Mouse (Mus musculus): ENCODE data around the gene Taf11.

The Taf11 gene

DNA sequence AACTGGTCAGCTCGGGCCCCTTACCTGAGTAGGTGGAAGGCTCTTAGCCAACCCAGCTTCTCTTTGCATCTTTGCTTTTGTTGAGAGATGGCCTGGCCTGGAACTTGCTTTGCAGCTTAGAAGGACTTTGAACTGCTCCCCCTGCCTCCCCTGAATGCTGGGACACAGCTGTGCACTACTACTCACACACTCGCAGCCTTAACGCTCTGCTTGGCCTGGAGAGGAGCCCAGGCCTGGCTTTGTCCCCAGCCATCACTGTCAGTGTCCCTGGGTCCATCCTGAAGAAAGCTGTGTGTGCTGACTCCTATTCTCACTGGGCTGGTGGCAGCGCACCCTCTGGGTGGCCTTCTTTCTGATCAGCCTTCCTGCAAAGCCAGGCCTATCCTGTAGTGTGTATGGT is 11.0 kb upstream of the Taf11 start:
- DNase-seq (ENCODE audit: low spot score in 2 of 2), result no peak

DNA sequence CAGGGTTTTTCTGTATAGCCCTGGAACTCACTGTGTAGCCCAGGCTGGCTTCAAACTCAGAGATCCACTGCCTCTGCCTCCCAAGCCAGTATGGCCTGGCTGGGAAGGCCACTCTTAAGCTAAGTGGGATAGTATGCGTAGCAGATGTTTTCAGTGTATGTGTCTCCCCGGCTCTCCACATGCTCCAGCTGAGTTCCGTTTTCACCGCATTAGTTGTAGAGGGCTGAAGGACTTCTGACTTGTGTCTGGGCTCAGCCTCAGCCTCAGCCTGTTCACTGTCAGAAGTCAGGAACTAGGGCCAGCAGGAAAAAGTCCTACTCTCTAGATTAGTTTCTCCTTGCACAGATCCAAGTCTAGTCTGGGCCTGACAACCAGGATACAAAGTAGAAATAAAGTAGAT is 6.7 kb upstream of the Taf11 start:
- DNase-seq (ENCODE audit: low spot score in 2 of 2), result no peak

DNA sequence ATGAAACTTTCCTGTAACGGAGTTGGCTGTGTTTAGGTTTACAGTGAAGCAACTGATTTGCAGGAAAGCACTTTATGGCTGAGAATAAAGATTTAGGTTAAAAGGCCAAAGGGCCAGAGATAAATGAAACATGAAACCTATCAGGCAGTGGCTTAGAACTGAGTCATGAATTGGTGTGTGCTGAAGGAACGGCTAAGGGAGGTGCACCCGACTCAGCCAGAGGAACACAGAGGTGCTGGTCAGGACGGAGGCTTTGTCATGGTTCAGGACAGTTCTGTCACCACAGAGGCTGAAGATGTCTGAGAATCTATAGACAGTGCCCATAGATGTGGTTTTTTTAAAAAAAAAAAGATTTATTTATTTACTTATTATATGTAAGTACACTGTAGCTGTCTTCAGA is 5.1 kb upstream of the Taf11 start:
- no peak for DNase-seq (ENCODE audit: low spot score in 2 of 2)

- no peak for DNase-seq (ENCODE audit: low spot score in 2 of 2)
Observed at GRCm38 (mm10) chr17:27911371-27911770, 1.7 kb upstream of the Taf11 start.

- DNase-seq (ENCODE audit: low spot score in 2 of 2), result peak; percentile 71 to 78
Observed at GRCm38 (mm10) chr17:27908888-27909621, 589 bp downstream of the Taf11 start, which contains the start of gene Anks1. Gene Anks1 (plus strand): TSS chr17:27909306.

- DNase-seq (ENCODE audit: low spot score in 2 of 2), result no peak
Observed at GRCm38 (mm10) chr17:27908206-27908887, 1.3 kb downstream of the Taf11 start.

DNA sequence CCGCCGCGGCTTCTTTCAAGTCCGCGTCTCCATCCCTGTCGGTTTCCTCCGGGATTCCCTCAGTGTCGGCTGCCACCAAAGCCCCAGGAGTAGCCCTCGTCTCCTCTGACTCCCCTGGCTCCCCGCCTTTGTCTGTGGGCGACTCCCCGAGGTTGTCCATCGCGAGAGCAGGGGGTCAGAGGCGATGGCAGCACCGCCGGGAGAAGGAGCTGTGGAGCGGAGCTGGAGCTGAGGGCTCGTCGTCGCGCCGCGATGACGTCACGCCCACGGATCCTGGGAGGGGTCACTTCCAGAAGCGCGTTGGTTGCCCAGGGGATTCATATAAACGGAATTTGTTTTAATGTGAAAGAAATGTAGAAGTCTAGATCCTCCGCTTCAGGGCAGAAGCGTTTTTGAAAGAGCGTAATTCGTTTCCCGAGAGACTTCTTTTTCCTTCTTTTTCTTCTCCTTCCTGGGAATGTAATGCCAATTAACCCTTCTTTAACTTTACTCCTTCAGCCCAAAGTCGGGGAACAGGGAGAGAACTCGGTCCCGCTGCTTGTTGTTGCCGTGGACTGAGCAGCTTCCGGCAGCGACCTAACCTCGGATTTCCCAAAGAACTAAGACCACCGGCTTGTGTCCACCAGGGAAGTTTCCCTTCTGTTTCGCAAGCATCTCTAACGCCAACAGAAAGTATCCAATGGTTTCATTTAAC is 2.0 kb downstream of the Taf11 start:
- DNase-seq (ENCODE audit: low spot score in 2 of 2), result peak; percentile 97

GRCm38 (mm10) chr17:27886499-27887210 is 23.0 kb downstream of the Taf11 start:
- DNase-seq (ENCODE audit: low spot score in 2 of 2), result no peak

DNA sequence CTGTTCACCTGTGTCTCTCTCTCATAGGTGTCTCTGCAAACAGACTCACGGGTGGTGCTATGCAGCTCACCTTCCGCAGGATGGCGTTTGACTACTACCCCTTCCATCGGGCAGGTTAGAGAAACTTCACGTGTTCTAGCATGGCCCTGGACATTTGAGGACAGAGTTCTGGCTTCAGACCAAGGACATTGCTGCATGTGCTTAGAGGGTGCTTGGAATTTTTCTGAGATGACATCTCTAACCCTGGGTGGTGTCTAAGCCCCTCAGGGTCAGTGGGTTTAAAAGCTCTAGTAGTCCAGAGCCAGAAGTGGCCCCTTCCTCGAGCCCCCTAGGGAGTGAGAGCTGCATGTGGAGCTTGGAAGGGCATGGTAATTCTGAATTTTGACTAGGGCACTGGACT is 25.6 kb downstream of the Taf11 start:
- no peak for DNase-seq (ENCODE audit: low spot score in 2 of 2)

DNA sequence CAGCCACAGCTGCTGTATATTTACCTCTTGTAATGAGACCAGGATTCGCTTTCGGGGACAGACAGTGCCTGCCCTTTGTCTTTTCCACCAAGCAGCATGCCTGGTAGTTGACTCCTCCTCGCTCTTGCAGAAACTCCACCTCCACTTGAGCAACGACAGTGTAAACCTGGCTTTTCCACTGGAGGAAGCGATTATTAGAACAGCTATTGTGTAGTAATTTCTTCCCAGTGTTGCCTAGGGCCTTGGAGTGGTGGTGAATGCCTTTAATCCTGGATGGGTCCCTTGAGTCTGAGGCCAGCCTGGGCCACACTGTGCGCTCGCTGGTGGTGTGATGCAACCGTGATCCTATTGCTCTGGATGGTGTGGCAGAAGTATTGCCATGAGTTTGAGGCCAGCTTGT is 26.5 kb downstream of the Taf11 start:
- DNase-seq (ENCODE audit: low spot score in 2 of 2), result no peak

- no peak for DNase-seq (ENCODE audit: low spot score in 2 of 2)
Observed at GRCm38 (mm10) chr17:27881518-27881917, 28.1 kb downstream of the Taf11 start.

DNA sequence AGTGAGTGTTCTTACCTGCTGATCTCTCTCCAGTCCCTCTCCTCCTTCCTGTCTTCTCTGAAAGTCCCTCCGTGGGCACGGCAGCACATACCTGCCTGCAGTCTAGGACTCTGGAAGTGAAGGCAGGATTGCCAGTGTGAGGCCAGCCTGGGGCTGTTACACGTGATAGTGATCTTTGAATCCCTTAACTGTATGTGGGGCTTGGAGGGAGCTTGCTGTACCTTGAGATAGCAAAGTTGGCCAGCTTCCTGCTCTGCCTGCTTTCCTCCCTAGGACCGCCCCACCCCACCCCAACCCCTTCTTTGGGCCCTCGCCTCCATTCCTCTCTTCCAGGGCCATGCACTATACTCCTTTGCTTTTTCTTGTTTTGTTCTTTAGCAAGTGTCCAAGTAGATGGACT is 35.1 kb downstream of the Taf11 start:
- DNase-seq (ENCODE audit: low spot score in 2 of 2), result no peak

DNA sequence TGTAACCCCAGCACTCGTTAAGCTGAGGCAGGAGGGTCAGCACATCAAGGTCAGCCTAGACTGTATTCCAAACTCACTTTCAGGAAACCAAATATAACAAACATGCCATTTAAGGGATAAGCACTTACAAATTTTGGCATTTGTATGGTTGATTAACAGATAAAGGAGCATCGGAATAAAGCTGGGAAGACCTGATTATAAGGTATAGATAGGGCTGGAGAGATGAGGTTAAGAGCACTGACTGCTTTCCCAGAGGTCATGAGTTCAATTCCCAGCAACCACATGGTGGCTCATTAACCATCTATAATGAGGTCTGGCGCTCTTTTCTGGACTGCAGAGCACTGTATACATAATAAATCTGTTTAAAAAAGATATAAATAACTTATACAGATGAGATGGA is 36.1 kb downstream of the Taf11 start:
- no peak for DNase-seq (ENCODE audit: low spot score in 2 of 2)

DNA sequence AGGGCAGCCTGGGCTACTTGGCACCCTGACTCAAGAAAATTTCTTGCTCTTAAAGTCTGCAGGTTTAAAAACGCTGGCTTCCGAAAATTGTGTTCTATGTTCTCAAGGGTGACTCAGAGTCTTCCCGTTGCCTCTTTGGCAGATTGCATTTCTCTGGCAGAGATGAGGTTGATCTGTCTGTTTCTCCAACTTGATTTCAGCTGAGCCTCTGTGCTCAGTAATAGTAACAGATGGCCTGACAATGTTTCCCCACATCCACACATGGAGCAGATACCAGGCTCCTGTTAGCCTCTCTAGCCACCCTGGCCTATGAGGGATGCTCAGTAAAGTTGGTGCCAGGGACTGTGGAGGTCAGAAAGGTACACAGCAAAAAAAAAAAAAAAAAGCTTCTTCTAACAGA is 37.8 kb downstream of the Taf11 start:
- DNase-seq (ENCODE audit: low spot score in 2 of 2), result peak; percentile 30 to 60

GRCm38 (mm10) chr17:27866737-27867136 is 42.9 kb downstream of the Taf11 start:
- no peak for DNase-seq (ENCODE audit: low spot score in 2 of 2)

DNA sequence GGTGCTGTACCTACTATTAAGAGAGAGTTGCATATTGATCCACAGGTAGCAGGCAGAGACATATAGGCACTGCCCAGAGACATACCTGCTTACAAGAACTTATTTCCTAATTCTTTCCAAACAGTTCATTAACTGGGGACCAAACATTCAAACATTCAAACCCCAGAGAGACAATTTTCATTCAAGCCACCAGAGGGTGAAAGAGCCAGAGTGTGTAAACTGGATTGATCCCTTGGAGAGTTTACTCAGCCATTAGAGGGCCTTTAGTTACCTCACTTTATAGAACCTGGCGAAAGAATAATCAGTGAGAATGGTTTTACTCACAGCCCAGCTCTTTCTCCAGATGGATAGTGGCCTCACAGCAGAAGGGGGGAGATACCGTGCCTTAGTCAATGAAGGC is 44.2 kb downstream of the Taf11 start:
- DNase-seq (ENCODE audit: low spot score in 2 of 2), result no peak

GRCm38 (mm10) chr17:27859131-27859530 is 50.5 kb downstream of the Taf11 start:
- DNase-seq (ENCODE audit: low spot score in 2 of 2), result no peak

DNA sequence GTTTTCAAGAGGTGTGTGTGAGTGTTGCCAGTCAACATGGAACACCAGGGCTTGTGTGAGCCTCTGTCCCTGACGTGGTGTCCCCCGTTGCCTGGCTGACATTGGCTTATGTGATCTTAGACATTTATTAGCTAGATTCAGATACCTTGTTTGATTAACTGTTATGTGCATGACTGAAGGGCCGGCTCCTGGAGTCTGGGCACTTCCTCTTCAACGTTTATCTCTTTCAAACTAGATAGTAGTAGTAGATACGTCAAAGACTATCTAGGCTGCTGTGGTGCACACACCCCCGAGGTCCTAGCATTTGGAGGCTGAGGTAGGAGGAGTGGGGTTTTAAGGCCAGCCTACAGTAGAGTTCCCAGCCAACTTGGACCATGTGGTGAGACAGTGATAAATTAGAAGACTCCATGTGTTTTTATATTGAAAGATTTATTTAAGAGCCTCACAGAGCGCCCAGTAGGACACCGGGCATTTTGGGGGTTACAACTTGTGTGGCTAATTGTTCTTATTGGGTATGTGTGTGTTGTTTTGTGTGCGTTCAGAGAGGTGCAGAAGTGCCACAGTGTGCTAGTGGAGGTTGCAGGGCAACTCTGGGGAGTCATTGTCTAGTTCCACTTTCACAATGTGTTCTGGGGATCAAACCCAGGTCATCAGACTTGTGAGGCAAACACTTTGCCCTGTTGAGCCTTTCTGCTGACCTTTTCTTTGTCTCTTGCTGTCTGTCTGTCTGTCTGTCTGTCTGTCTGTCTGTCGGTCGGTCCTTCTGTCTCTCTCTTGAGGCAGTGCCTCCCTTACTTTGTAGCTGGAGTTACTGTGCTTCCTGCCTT is 51.8 kb downstream of the Taf11 start:
- DNase-seq (ENCODE audit: low spot score in 2 of 2), result no peak

GRCm38 (mm10) chr17:27856798-27857648 is 52.6 kb downstream of the Taf11 start:
- peak; percentile 27 to 30 for DNase-seq (ENCODE audit: low spot score in 2 of 2)

DNA sequence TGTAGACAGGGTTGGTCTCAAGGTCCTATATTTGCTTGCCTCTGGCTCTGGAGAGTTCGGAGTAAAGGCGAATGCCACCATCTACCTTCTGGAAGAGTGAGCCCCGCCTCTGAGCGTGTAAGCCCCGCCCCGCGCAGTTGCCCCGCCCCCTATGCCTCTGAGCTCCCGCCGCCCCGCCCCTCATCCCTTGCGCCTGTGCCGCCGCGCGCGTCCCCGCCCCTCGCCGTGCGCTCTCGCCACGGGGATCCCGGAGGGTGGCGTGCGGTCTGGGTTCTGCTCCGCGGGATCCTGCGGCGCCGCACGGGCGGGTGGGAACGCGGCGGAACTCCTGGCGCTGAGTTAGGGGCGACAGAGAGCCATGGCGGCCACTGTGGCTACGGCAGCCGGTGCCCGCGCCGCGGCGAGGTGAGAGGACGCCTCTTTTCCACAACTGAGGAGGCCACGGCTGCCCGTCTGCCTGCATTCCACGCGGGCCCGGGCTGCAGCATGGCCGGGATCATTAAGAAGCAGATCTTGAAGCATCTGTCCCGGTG is 53.3 kb downstream of the Taf11 start, which contains the start of gene Uhrf1bp1:
TSS of gene Uhrf1bp1 (plus strand) at position 177 of the 533 bp plus-strand sequence.
- DNase-seq (ENCODE audit: low spot score in 2 of 2), result peak; percentile 77 to 80

Data from frontal cortex, postnatal 36 days (tissue).